Mouse (Mus musculus): ENCODE measurements at regions not wholly inside any gene's neighbourhood (a gene's known extent, or its start where the extent isn't known, plus 50 kb on each side); places are given as distances from the start of the nearest gene placed in this dataset.
A peak's percentile ranks its signal among the peaks of the same experiment; 100 is the strongest.

DNA sequence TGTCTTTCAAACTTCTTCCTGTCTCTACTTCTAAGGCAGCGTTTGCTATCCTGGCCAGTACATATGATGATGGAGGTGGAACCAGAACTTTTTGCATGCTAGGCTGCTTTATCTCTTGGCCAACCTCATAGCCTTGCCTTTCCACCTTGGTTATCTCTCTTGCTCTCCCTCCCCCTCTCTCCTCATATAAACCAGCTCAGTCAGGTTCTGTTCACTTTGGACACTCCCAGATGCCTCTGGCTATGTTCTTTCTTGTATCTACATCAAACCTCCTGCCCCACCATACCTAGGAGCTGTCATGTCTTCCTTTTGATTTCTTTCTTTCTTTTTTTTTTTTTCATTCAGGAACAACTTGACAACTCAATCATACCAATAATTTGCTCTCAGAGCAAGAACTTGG is 98.0 kb upstream of the Plcb4 start:
- no peak for ATAC-seq (ENCODE audit: insufficient read depth, low read depth)
- Histone ChIP-seq H3K9ac (replicated peaks; ENCODE audit: low read depth, low read length) (no peak overlapping the region), H3K27me3 (ENCODE audit: control insufficient read depth, insufficient read depth, low read length) (no peaks in the 10 kb centered on the region), H3K9me3 (replicated peaks; ENCODE audit: control insufficient read depth, low read length) (no peaks in the 10 kb centered on the region), H3K36me3 (replicated peaks; ENCODE audit: control insufficient read depth, insufficient read depth, low read length) (no peaks in the 10 kb centered on the region), H3K4me3 (ENCODE audit: low read depth, low read length) (no peak overlapping the region), H3K4me1 (ENCODE audit: control insufficient read depth, insufficient read depth) (no peaks in the 10 kb centered on the region; the same call in 1 of the 2 replicates), H3K4me2 (ENCODE audit: low read depth, low read length) (no peak overlapping the region), H3K27ac (ENCODE audit: low read depth) (peak overlapping the region; percentile 63)
- TF ChIP-seq CTCF (IDR thresholded peaks at IDR 0.05; ENCODE audit: low read depth) (no peak), EP300 (IDR thresholded peaks at IDR 0.05; ENCODE audit: low read depth) (no peak)
- WGBS = 56% methylated on average over 1 of the region's 1 CpGs
- DNase-seq (ENCODE audit: low spot score) = no peak

DNA sequence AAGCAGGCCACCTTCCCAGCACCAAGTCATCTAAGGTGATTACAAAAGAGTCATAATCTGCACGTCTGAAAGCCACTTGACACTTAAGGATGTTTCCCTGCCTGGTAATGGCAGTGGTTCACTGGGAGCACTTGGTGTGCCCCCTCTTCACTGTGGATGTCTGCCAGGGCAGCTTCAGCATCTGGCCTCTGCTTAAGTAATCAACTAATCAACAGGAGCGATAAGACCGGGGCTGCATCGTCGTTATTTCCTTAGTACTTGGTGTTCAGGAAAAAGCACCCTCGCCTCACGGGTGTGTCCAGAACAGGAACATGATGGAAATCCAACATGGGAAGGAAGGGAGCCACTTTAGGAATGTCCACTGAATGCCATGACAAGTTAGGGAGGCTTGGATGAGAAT is 97.1 kb upstream of the Plcb4 start:
- Histone ChIP-seq H3K9me3 (replicated peaks; ENCODE audit: control insufficient read depth, low read length) (no peaks in the 10 kb centered on the region), H3K36me3 (replicated peaks; ENCODE audit: control insufficient read depth, insufficient read depth, low read length) (no peaks in the 10 kb centered on the region), H3K27ac (ENCODE audit: low read depth) (peak overlapping the region; percentile 85), H3K4me1 (ENCODE audit: control insufficient read depth, insufficient read depth) (no peaks in the 10 kb centered on the region; the same call in 1 of the 2 replicates), H3K4me3 (ENCODE audit: low read depth, low read length) (no peak overlapping the region), H3K9ac (replicated peaks; ENCODE audit: low read depth, low read length) (no peak overlapping the region), H3K27me3 (ENCODE audit: control insufficient read depth, insufficient read depth, low read length) (no peaks in the 10 kb centered on the region), H3K4me2 (ENCODE audit: low read depth, low read length) (no peak overlapping the region)
- no peak for TF ChIP-seq CTCF (IDR thresholded peaks at IDR 0.05; ENCODE audit: low read depth)
- TF ChIP-seq EP300 (IDR thresholded peaks at IDR 0.05; ENCODE audit: low read depth) = peak; percentile 97
- no peak for DNase-seq (ENCODE audit: low spot score)
- peak; percentile 45 for ATAC-seq (ENCODE audit: insufficient read depth, low read depth)
- 37% methylated on average over 7 of the region's 7 CpGs for WGBS

DNA sequence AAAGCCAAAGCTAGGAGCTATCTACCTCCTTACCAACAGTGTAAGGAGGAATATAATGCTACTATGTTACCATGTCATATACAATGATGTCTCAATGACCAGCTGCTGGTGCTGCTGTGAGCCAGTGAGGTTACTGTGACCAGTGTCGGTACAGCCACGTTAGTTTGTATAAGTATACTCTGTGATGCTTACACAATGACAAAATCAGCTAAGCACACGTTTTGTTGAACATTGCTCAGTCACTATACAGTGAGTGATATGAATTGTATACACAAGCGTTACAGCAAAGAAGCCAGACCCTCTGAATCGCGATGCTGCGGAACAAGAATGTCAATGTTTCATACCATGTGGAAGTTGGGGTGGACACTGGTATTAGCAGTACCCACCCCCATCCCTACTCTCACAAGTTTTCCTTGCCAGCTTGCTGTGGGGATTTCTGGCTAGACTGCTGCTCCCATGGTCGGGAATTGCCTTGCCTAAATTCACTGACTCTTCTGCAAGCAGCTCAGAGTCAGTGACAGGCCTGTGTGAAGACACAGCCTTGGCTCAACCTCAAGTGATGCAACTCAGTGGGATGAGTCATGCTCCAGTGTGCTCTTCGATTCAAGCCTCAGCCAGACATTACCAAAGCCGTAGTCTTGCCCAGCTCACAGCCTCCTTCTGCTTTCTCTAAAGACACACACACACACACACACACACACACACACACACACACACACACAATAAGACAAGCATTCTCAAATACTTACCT is 96.5 kb upstream of the Plcb4 start:
- Histone ChIP-seq H3K4me3 (ENCODE audit: low read depth, low read length) (no peak overlapping the region), H3K4me1 (ENCODE audit: control insufficient read depth, insufficient read depth) (no peaks in the 10 kb centered on the region; the same call in 1 of the 2 replicates), H3K27ac (ENCODE audit: low read depth) (peak overlapping the region; percentile 85), H3K9me3 (replicated peaks; ENCODE audit: control insufficient read depth, low read length) (no peaks in the 10 kb centered on the region), H3K9ac (replicated peaks; ENCODE audit: low read depth, low read length) (no peak overlapping the region), H3K27me3 (ENCODE audit: control insufficient read depth, insufficient read depth, low read length) (no peaks in the 10 kb centered on the region), H3K36me3 (replicated peaks; ENCODE audit: control insufficient read depth, insufficient read depth, low read length) (no peaks in the 10 kb centered on the region), H3K4me2 (ENCODE audit: low read depth, low read length) (no peak overlapping the region)
- peak; percentile 55; the same call in 1 of the 2 replicates for ATAC-seq (ENCODE audit: insufficient read depth, low read depth)
- TF ChIP-seq EP300 (IDR thresholded peaks at IDR 0.05; ENCODE audit: low read depth) (no peak), CTCF (IDR thresholded peaks at IDR 0.05; ENCODE audit: low read depth) (no peak)
- 72% methylated on average over 10 of the region's 10 CpGs for WGBS
- DNase-seq (ENCODE audit: low spot score) = no peak

DNA sequence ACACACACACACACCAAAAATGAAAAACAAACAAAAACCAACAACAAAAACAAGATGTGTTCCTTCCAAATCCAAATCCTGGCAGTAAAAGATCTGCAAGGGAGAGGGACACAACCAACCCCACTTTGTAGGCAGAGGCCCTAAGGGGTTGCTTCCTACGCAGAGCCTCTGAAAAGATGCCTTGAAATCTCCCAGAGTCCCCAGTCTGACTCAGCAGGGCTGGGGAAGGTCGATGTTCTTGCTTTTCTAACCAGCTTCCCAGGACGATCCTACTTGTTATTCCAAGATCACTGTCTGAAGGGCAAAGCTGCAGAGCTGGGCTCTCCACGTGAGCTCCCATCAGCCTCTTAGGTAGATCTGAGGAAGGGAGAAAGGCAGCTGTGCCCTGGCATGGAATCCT is 94.6 kb upstream of the Plcb4 start:
- ATAC-seq (ENCODE audit: insufficient read depth, low read depth) (no peak), DNase-seq (ENCODE audit: low spot score) (no peak)
- Histone ChIP-seq H3K9me3 (replicated peaks; ENCODE audit: control insufficient read depth, low read length) (no peaks in the 10 kb centered on the region), H3K27ac (ENCODE audit: low read depth) (no peak overlapping the region), H3K9ac (replicated peaks; ENCODE audit: low read depth, low read length) (no peak overlapping the region), H3K4me1 (ENCODE audit: control insufficient read depth, insufficient read depth) (no peaks in the 10 kb centered on the region; the same call in 1 of the 2 replicates), H3K4me2 (ENCODE audit: low read depth, low read length) (no peak overlapping the region), H3K4me3 (ENCODE audit: low read depth, low read length) (no peak overlapping the region), H3K27me3 (ENCODE audit: control insufficient read depth, insufficient read depth, low read length) (no peaks in the 10 kb centered on the region), H3K36me3 (replicated peaks; ENCODE audit: control insufficient read depth, insufficient read depth, low read length) (no peaks in the 10 kb centered on the region)
- no peak for TF ChIP-seq EP300 (IDR thresholded peaks at IDR 0.05; ENCODE audit: low read depth)
- TF ChIP-seq CTCF (IDR thresholded peaks at IDR 0.05; ENCODE audit: low read depth) = no peak
- WGBS = 61% methylated on average over 4 of the region's 4 CpGs

DNA sequence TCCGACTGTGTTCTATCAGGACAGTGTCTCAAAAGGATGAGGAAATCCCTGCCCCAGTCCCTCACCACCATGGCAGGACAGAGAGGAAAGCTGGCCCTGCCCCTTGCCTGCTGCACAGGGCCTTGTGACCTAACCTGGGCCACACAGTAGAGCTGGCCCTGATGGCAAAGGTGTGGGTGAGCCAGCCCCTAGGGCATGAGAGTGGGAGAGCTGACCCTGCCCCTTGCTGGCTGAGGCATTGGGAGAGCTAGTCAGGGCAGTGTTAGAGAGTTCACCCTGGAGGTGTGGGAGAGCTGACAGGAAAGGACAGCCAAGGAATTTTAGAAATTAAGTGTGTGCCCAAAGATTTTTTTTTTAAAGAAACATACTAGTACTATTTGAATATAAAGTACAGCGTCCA is 90.5 kb upstream of the Plcb4 start:
- TF ChIP-seq EP300 (IDR thresholded peaks at IDR 0.05; ENCODE audit: low read depth) (no peak), CTCF (IDR thresholded peaks at IDR 0.05; ENCODE audit: low read depth) (no peak)
- H3K36me3 ChIP-seq (replicated peaks; ENCODE audit: control insufficient read depth, insufficient read depth, low read length) = no peaks in the 10 kb centered on the region
- whole genome bisulfite sequencing = 66% methylated on average over 2 of the region's 2 CpGs
- no peak overlapping the region for H3K4me3 ChIP-seq (ENCODE audit: low read depth, low read length)
- H3K27ac ChIP-seq (ENCODE audit: low read depth) = no peak overlapping the region
- no peaks in the 10 kb centered on the region for H3K4me1 ChIP-seq (ENCODE audit: control insufficient read depth, insufficient read depth)
- DNase-seq (ENCODE audit: low spot score) (no peak), ATAC-seq (ENCODE audit: insufficient read depth, low read depth) (no peak)
- H3K4me2 ChIP-seq (ENCODE audit: low read depth, low read length) = no peak overlapping the region
- no peaks in the 10 kb centered on the region for H3K27me3 ChIP-seq (ENCODE audit: control insufficient read depth, insufficient read depth, low read length)
- H3K9me3 ChIP-seq (replicated peaks; ENCODE audit: control insufficient read depth, low read length) = no peaks in the 10 kb centered on the region
- no peak overlapping the region for H3K9ac ChIP-seq (replicated peaks; ENCODE audit: low read depth, low read length)

DNA sequence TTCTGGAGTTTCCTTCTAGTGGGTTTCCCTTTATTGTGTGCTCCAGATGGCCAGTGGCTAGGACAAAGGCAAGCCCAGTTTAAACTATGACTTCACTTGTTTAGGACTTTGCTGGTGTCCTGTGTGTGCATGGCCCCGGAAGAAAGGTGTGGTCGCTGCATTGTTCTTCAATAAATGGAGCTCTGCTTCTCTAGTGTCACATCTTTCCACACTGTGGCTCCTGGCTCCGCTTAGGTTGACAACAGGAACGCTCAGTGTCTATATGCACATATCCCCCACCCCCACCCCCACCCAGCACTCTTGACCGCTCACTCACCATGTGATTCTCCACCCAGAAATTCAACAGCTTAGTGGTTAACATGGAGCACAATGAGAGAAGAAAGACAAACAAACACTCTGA is 87.2 kb upstream of the Plcb4 start:
- no peak overlapping the region for H3K4me3 ChIP-seq (ENCODE audit: low read depth, low read length)
- no peak for DNase-seq (ENCODE audit: low spot score)

More for the DNA sequence above, 87.2 kb upstream of the Plcb4 start:
- H3K9ac ChIP-seq (replicated peaks; ENCODE audit: low read depth, low read length) = no peak overlapping the region
- peak; percentile 76 for ATAC-seq (ENCODE audit: insufficient read depth, low read depth)
- WGBS = 60% methylated on average over 5 of the region's 5 CpGs
- H3K4me1 ChIP-seq (ENCODE audit: control insufficient read depth, insufficient read depth) = peaks cover 3% of the 10 kb centered on the region; the same call in 1 of the 2 replicates
- no peaks in the 10 kb centered on the region for H3K9me3 ChIP-seq (replicated peaks; ENCODE audit: control insufficient read depth, low read length)
- H3K27ac ChIP-seq (ENCODE audit: low read depth) = peak overlapping the region; percentile 84
- H3K27me3 ChIP-seq (ENCODE audit: control insufficient read depth, insufficient read depth, low read length) = no peaks in the 10 kb centered on the region
- no peak overlapping the region for H3K4me2 ChIP-seq (ENCODE audit: low read depth, low read length)
- TF ChIP-seq CTCF (IDR thresholded peaks at IDR 0.05; ENCODE audit: low read depth) (no peak), EP300 (IDR thresholded peaks at IDR 0.05; ENCODE audit: low read depth) (0 out of 2 replicates have a peak, but pooled peaks have one; percentile 67)
- H3K36me3 ChIP-seq (replicated peaks; ENCODE audit: control insufficient read depth, insufficient read depth, low read length) = no peaks in the 10 kb centered on the region

All from heart, postnatal 0 days (tissue).